Mouse (Mus musculus): ENCODE measurements at regions not wholly inside any gene's neighbourhood (a gene's known extent, or its start where the extent isn't known, plus 50 kb on each side); places are given as distances from the start of the nearest gene placed in this dataset.

GRCm38 (mm10) chr2:129952486-129952885 lies 59.7 kb upstream of the Tgm3 start:
- no peak for DNase-seq (ENCODE audit: low spot score in 2 of 2)

GRCm38 (mm10) chr2:129955260-129955691 lies 56.9 kb upstream of the Tgm3 start:
- no peak for DNase-seq (ENCODE audit: low spot score in 2 of 2)

- DNase-seq (ENCODE audit: low spot score in 2 of 2) = no peak
These were observed 54.0 kb upstream of the Tgm3 start for GRCm38 (mm10) chr2:129958120-129958519.

GRCm38 (mm10) chr2:129960364-129960763 lies 51.8 kb upstream of the Tgm3 start:
- DNase-seq (ENCODE audit: low spot score in 2 of 2) = no peak

- no peak for DNase-seq (ENCODE audit: low spot score in 2 of 2)
These were observed 50.6 kb upstream of the Tgm3 start for GRCm38 (mm10) chr2:129961522-129961921.

Measured in left cerebral cortex, adult 9 months (tissue).